Mouse (Mus musculus): Measurements from ENCODE around the gene Slc35e3. TPM values are rescaled to one million over a fixed set of nuclear protein-coding genes. Genes with fewer than 3 reads are reported as not detected.

The Slc35e3 gene
- polyA plus RNA-seq, 1 experiment, result not detected

DNA sequence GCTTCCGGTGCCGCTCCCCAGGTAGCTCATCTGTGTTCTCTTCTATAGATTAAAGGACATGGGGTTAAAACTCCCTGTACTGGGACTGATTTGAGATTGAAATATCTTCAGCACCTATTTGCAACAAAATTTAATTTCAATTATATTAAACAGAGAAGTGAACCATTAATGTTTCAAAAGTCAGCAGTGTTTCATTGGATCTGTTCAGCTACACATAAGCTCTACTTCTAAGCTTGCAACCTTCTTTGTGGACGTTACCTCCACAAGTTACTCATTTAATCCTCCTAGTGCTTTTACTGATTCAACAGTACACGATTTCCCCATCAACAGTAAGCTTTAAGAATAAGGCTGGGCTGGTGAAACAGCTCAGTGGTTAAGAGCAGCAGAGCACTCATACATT is 51.1 kb downstream of the Slc35e3 start:
- no peak overlapping the region for H3K4me3 ChIP-seq (replicated peaks)
- H3K4me1 ChIP-seq (ENCODE audit: control insufficient read depth), result peaks cover 6% of the 10 kb centered on the region
- peaks cover 9% of the 10 kb centered on the region for H3K9me3 ChIP-seq (ENCODE audit: control insufficient read depth, low read length)
- H3K27me3 ChIP-seq (ENCODE audit: control insufficient read depth), result no peaks in the 10 kb centered on the region
- peaks cover 96% of the 10 kb centered on the region for H3K36me3 ChIP-seq (ENCODE audit: control insufficient read depth)
- TF ChIP-seq GATA1 (IDR thresholded peaks at IDR 0.05; ENCODE audit: low read length) (no peak), TAL1 (IDR thresholded peaks at IDR 0.05; ENCODE audit: low read length) (no peak)

DNA sequence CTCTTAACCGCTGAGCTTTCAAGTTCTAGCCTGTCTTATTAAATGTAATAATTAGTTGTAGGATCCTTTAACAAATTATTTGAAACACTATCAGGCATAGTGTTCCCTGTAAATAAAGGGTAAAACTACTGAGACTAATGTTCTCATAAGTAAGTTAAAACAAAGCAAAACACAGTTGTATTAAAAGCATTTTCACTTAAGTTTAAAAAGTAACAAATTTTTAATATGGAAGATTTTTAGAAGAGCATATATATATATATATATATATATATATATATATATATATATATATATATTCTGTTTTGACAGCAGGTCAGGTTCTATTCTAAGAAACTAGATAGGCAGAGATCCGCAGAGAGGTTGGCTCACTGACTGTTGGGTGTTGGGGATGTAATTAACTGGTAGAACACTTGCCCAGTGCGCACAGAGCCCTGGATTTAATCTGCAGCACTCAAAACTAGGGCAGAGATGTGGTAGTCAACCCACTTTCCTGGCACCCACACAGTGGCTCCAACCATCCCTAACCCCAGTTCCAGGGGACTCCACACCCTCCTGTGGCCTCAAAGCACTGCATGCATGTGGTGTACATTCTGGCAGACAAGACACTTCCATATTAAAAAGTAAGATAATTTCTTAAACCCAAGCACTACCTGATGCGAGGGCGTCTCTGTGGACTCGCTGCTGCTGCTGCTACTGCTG is 51.8 kb downstream of the Slc35e3 start:
- Histone ChIP-seq H3K9me3 (ENCODE audit: control insufficient read depth, low read length) (peaks cover 9% of the 10 kb centered on the region), H3K36me3 (ENCODE audit: control insufficient read depth) (peaks cover 96% of the 10 kb centered on the region), H3K27me3 (ENCODE audit: control insufficient read depth) (no peaks in the 10 kb centered on the region), H3K4me1 (ENCODE audit: control insufficient read depth) (peaks cover 6% of the 10 kb centered on the region), H3K4me3 (replicated peaks) (no peak overlapping the region)
- no peak for TF ChIP-seq GATA1 (IDR thresholded peaks at IDR 0.05; ENCODE audit: low read length)
- no peak for TF ChIP-seq TAL1 (IDR thresholded peaks at IDR 0.05; ENCODE audit: low read length)

DNA sequence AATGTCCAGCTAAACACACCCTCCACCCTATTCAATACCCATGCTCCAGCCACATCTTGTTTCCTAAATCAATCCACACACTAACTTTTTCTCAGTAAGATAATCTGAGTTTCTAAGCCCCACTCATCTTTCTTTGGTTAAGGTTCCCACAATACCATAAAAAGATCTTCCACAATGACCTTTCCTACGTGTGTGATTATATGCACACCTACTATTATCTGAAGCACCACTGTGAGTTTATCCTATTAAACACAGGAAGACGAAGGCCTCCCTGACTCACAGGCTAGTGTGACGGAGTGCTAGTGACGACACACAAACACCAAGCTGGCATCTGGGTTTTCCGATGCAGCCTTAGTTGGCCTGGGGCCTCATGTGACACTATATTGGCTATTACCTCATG is 53.2 kb downstream of the Slc35e3 start:
- Histone ChIP-seq H3K27me3 (ENCODE audit: control insufficient read depth) (no peaks in the 10 kb centered on the region), H3K36me3 (ENCODE audit: control insufficient read depth) (peaks cover 95% of the 10 kb centered on the region), H3K4me1 (ENCODE audit: control insufficient read depth) (peaks cover 6% of the 10 kb centered on the region), H3K4me3 (replicated peaks) (no peak overlapping the region), H3K9me3 (ENCODE audit: control insufficient read depth, low read length) (peaks cover 7% of the 10 kb centered on the region)
- TF ChIP-seq TAL1 (IDR thresholded peaks at IDR 0.05; ENCODE audit: low read length) (no peak), GATA1 (IDR thresholded peaks at IDR 0.05; ENCODE audit: low read length) (no peak)

DNA sequence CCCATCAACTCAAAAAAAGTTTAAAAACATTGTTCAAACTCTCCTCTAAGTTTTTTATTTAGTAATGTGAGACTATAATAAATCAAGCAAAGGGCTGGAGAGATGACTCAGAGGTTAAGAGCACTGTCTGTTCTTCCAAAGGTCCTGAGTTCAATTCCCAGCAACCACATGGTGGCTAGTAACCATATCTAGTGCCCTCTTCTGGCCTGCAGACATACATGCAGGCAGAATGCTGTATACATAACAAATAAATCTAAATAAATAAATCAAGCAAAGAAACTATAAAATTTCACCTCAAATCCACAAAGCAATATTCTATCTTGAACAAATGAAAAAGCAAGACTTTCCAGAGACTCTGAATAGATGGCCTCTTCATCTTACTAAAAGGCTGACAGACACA is 54.0 kb downstream of the Slc35e3 start:
- Histone ChIP-seq H3K9me3 (ENCODE audit: control insufficient read depth, low read length) (peaks cover under 1% of the 10 kb centered on the region), H3K27me3 (ENCODE audit: control insufficient read depth) (no peaks in the 10 kb centered on the region), H3K36me3 (ENCODE audit: control insufficient read depth) (peaks cover 92% of the 10 kb centered on the region), H3K4me1 (ENCODE audit: control insufficient read depth) (peaks cover under 1% of the 10 kb centered on the region), H3K4me3 (replicated peaks) (no peak overlapping the region)
- no peak for TF ChIP-seq TAL1 (IDR thresholded peaks at IDR 0.05; ENCODE audit: low read length)
- TF ChIP-seq GATA1 (IDR thresholded peaks at IDR 0.05; ENCODE audit: low read length), result no peak

DNA sequence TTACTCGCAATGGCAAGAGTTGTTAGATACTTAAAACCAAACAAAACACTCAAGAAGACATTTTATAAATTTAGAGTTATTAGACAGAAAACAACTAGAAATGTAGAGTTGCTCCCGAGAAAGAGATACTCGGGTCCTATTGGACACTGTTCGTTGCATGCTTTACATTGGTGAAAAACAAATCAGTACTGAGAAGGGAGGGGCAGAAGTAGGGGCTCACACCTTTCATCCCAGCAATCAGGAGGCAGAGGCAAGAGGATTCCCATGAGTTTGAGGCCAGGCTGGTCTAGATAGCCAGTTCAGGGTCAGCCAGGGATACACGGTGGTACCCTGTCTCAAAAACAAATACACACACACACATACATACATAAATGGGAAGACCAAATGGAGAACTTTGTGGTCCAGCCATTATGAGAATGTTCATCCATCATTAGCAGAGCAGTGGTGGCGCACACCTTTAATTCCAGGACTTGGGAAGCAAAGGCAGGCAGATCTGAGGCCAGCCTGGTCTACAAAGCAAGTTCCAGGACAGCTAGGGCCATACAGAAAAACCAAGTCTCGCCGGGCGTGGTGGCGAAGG is 54.7 kb downstream of the Slc35e3 start:
- H3K9me3 ChIP-seq (ENCODE audit: control insufficient read depth, low read length), result no peaks in the 10 kb centered on the region
- H3K4me3 ChIP-seq (replicated peaks), result no peak overlapping the region
- H3K36me3 ChIP-seq (ENCODE audit: control insufficient read depth), result peaks cover 85% of the 10 kb centered on the region
- no peak for TF ChIP-seq GATA1 (IDR thresholded peaks at IDR 0.05; ENCODE audit: low read length)
- no peak for TF ChIP-seq TAL1 (IDR thresholded peaks at IDR 0.05; ENCODE audit: low read length)
- no peaks in the 10 kb centered on the region for H3K4me1 ChIP-seq (ENCODE audit: control insufficient read depth)
- H3K27me3 ChIP-seq (ENCODE audit: control insufficient read depth), result no peaks in the 10 kb centered on the region

DNA sequence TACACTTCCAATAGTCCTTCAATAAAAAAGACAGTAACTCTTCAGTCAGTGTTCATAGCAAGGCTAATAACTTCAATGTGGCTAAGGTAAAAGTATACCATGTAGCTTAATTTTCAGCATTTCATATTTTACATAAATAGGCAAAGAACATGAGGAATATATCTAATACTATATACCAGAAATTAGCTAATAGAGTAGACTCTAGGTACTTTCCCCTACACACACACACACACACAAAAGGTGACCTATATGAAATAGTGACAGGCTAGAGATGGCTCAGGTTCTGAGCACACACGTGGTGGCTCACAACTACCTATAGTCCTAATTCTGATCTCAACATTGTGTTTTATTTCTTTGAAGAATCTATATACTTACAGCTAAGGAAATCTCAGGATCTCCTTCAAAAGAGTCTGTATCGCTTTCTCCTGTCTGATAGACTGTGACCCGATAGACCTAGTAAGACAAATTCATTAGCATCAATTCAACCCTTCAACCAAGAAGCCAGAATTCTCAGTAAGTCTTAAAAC is 55.3 kb downstream of the Slc35e3 start:
- Histone ChIP-seq H3K4me3 (replicated peaks) (no peak overlapping the region), H3K27me3 (ENCODE audit: control insufficient read depth) (no peaks in the 10 kb centered on the region), H3K4me1 (ENCODE audit: control insufficient read depth) (no peaks in the 10 kb centered on the region), H3K9me3 (ENCODE audit: control insufficient read depth, low read length) (no peaks in the 10 kb centered on the region), H3K36me3 (ENCODE audit: control insufficient read depth) (peaks cover 79% of the 10 kb centered on the region)
- TF ChIP-seq TAL1 (IDR thresholded peaks at IDR 0.05; ENCODE audit: low read length), result no peak
- no peak for TF ChIP-seq GATA1 (IDR thresholded peaks at IDR 0.05; ENCODE audit: low read length)

DNA sequence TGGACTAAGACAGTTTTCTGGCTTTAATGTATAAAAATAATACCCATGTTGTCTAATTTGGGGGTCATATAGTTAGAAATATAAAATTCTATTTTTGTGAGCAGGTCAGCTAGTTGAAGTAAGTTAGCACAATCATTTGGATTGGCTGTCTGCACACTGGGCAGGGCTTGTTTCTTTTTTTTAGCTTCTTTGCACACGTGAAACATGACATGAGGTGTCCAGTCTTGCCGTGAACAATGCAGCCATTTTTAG is 56.1 kb downstream of the Slc35e3 start:
- H3K4me1 ChIP-seq (ENCODE audit: control insufficient read depth), result no peaks in the 10 kb centered on the region
- H3K9me3 ChIP-seq (ENCODE audit: control insufficient read depth, low read length), result no peaks in the 10 kb centered on the region
- no peak for TF ChIP-seq TAL1 (IDR thresholded peaks at IDR 0.05; ENCODE audit: low read length)
- no peak for TF ChIP-seq GATA1 (IDR thresholded peaks at IDR 0.05; ENCODE audit: low read length)
- H3K4me3 ChIP-seq (replicated peaks), result no peak overlapping the region
- H3K27me3 ChIP-seq (ENCODE audit: control insufficient read depth), result no peaks in the 10 kb centered on the region
- H3K36me3 ChIP-seq (ENCODE audit: control insufficient read depth), result peaks cover 71% of the 10 kb centered on the region

DNA sequence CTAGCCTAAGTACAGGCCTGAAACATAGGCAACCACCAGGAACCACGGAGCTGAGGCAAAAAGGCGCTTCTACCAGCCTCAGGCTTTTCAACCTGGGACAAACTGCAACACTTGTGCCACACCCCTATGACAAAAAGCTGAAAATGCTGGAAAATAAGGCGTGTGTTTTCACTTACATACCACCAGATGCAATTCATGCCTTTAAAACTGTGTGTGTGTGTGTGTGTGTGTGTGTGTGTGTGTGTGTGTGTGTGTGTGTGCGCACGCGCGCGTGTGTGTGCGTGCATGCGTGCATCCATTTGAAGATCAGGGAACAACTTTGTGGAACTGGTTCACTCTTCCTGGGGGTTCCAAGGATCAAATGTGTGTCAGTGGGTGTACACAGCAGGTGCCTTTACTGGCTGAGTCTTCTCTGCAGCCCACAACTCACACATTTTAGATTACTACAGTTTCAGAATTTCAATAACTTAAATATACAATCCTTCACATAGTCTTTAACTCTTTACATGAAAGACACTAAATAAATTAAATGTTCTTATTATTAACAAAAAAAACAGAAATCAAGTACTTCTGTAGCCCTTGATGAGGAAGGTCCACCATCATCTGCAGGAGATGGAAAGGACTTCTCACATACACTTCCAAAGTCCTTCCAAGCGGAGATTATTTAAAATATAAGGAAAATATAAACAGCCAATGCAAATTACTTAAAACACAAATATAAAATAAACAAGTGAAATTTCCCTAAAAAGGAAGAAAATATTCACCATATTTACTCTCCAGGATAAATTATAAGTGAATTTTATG is 56.7 kb downstream of the Slc35e3 start:
- Histone ChIP-seq H3K4me3 (replicated peaks) (no peak overlapping the region), H3K36me3 (ENCODE audit: control insufficient read depth) (peaks cover 66% of the 10 kb centered on the region), H3K4me1 (ENCODE audit: control insufficient read depth) (no peaks in the 10 kb centered on the region), H3K27me3 (ENCODE audit: control insufficient read depth) (no peaks in the 10 kb centered on the region), H3K9me3 (ENCODE audit: control insufficient read depth, low read length) (no peaks in the 10 kb centered on the region)
- TF ChIP-seq GATA1 (IDR thresholded peaks at IDR 0.05; ENCODE audit: low read length) (no peak), TAL1 (IDR thresholded peaks at IDR 0.05; ENCODE audit: low read length) (no peak)
